Mouse (Mus musculus) urinary bladder, adult 2 months (tissue): ENCODE results near the gene Mt4. TPM values are rescaled to one million over a fixed set of nuclear protein-coding genes. Genes with fewer than 3 reads are reported as not detected.
A peak's percentile ranks its signal among the peaks of the same experiment; 100 is the strongest.

Experiments used
- DNase-seq: peaks from one replicate; pipeline ENCODE4 v3.0.0; 2022; ENCODE audit warnings: low spot score
- polyA plus RNA-seq: library from polyadenylated mRNA; depleted of rRNA; stranded (reverse); fragments of >200 nt; gene quantifications from 2 replicates; pipeline ENCODE4 v1.2.3, GENCODE M21; 2012; rRNA removed

The Mt4 gene
- polyA plus RNA-seq, 1 experiment: not detected

DNA sequence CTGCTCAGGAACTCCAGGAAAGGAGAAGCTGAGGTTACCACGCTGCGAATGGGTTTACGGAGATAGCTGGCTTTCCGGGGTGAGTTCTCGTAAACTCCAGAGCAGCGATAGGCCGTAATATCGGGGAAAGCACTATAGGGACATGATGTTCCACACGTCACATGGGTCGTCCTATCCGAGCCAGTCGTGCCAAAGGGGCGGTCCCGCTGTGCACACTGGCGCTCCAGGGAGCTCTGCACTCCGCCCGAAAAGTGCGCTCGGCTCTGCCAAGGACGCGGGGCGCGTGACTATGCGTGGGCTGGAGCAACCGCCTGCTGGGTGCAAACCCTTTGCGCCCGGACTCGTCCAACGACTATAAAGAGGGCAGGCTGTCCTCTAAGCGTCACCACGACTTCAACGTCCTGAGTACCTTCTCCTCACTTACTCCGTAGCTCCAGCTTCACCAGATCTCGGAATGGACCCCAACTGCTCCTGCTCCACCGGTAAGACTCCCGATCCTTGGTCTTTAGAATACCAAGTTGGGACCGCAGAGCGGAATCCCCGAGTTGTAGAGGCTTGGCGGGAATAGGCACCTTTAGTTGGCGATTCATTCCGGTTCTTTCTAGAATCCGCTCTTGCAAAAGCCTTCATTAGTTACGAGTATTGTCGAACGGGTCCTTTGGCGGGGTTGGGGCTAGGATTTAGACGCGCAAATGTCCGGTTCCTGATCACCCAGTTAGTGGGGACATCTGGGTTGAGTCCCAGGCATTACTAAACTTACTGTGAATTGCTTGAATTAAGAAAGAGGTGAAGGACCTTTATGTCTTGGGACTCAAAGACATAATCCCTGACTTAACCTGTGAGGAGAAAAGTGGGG is 42.1 kb downstream of the Mt4 start, which contains the start of gene Mt1:
Mt1 (plus strand) TSS at position 226 of the 856 bp plus-strand sequence.
- peak; percentile 77 for DNase-seq

DNA sequence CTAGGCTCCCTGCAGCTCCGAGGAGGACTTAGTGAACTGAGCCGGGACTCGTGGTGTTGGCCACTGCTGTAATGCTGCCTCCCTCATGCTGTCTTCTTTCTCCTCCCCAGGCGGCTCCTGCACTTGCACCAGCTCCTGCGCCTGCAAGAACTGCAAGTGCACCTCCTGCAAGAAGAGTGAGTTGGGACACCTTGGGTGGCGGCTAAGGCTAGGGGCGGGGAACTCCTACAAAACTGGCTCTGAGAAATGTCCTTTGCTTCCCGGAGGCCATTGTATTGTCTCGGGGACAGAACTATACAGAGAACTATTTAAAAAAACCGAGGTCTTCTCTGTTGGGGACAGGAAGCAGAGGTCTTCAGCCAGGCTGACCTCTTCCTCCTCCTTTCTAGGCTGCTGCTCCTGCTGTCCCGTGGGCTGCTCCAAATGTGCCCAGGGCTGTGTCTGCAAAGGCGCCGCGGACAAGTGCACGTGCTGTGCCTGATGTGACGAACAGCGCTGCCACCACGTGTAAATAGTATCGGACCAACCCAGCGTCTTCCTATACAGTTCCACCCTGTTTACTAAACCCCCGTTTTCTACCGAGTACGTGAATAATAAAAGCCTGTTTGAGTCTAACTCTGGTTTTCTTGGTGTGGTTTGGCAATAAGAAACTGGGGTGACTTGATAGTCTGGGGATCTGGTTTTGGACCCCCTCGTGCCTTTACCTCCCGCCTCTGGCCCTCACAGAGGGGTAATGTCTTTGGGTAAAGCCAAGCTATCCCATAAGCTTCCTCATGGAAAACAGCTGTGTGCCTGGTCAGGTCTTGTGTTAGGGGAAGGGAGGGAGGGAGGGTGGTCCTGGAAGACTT is 42.9 kb downstream of the Mt4 start:
- no peak for DNase-seq

DNA sequence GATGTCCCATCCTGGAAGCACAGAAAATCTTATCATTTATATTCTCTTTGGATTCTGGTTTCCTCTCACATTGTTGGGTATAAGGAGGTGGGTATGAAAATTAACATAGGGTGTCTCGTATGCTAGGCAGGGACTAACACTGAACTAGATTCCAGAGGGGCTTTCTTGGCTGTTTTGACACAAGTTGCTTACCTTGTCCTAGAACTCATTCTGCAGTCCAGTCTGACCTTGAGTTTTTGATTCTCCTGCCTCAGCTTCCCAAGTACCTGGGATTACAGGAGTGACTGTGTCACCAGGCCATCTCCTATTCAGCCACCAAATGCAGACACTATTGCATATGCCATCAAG is 43.5 kb downstream of the Mt4 start:
- no peak for DNase-seq

DNA sequence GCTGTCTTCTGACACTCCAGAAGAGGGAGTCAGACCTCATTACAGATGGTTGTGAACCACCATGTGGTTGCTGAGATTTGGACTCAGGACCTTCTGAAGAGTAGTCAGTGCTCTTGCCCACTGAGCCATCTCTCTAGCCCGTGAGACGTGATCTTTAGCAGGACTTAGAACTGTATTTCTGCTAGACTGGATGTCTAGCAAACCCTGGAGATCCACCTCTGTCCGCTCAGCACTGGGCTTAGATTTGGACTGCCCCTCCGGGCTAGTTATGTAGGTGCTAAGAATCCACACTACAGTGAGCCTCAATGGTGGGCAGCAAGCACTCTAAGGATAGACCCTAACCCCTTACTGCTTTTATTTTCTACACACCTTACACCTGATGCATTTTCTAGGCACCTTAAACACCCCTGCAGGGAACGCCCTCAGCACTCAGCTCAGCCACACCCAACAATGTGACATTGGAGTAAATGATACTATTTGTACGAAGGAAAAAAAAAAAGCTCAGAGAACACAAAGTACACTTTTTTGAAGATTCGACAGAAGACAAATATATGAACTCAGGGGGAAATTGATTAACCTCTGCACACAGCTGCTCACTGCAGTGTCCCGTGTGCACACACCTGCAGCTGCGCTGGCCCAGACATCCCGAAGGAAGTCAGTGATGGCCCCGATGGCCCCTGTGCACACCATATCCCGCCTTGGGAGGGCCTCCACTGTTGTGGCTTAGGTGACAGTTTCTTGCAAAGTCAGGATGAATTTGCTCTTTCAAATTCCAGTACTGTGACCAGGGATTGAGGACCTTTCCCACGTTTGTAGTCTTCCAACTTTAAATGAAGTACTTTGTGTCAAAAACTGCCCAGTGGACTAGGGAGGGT is 45.3 kb downstream of the Mt4 start:
- DNase-seq: no peak

DNA sequence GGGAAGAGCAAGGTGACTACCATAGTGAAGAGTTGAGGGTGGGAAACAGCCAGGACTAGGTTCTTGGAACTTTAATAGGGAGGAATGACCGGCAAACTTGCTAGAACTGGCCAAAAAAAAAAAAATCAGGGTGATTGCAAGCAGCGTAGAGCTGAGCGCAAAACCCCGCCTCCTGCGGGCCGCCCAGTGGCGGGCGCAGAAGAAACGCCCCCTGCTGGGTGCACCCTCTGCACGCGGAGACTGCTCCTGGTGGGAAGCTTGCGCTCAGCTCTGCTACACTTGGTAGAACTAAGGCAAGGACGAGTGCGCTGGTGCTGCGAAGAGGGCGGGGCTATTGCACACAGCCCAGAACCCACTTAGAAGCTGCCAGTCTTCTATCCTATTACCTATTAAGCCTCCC is 46.1 kb downstream of the Mt4 start:
- DNase-seq: peak; percentile 58

DNA sequence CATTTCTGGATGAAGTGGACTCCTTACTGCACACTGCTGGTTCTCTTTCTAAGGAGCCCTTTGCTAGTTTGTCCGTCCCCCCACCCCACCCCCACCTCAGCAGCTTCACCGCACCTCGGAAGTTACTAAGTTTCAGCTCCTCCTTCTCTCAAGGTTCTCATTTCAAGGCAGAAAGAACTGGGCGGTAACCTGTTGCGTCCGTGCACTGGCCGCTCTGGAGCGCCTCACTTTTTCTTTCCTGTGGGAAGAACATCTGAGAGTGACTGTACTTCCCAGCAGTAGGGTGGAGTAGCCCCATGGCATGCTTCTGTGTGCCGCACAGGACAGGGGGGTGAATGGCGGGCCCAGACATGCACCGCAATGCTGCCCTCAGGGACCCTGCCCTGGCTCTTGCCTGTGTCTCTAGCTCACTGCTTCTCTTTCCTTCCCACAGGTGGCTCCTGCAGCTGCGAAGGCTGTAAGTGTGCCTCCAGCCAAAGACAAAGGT is 47.4 kb downstream of the Mt4 start:
- no peak for DNase-seq

DNA sequence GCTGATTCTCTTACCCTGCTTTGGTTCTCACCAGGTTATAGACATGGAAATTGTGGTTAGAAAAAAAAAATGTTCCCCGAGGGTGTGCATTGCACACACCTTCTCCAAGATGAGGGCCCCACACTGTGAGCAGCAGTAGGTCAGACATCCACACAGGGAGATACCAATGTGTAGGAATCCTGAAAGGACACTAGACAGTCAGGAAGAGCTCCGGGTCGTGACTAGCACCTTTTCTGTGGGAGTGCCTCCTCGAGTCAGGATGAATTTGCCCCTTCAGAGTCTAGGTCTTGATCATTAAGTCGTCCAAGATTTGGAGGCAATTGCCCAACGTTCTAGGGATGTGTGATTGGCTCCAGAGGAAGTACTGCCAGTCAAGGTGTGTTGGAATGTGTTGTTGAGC is 48.8 kb downstream of the Mt4 start:
- DNase-seq: no peak

DNA sequence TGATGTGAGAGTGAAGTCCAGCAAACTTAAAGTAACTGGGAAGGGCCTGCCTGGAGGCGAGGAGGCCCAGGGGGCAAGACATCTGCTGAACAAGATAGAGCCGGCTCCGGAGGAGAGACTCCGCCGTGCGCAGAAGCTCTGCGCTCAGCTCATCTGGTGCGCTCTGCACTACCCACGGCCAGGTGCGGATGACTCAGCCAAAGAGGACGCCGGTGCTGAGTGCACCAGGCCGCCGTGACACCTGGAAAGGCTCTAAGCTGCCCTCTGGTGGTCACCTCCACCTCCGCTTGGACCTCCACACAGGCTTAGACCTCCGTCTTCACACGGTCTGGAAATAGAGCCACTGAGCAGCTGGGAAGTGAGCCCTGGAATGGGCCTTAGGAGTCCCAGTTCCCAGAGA is 49.5 kb downstream of the Mt4 start:
- DNase-seq: peak; percentile 65

DNA sequence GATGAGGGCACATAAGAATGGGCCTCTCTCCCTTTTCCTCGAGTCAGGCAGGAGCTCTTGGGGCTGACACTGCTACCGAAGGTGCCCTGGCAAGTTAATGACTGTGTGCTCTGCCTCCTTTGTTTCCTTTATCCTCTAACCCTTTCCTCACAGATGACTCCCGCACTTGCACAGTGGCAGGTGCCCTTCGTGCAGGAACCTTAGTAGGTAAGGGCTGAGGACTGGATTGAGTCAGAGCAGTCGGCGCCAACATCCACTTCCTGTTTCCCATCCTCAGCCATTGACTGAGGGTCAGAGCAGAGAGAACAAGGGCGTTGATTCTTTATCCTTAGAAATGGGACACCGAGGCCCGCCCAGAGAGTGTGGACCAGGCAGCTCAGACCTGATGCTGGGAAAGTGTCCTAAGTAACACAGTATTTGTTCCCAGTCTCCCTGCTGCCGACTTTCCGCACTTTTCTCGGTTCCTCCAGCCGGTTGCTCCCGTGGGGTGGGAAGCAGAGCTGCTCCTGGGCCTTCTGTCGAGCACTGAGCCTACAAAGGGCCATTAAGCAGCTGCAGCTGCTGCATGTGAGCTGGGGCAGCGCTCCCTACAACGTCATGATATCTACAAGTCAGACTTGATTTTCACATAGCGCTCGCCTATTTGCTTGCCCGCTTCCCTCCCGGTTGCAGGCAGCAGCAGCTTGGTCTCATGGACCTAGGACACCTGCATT is 50.4 kb downstream of the Mt4 start:
- DNase-seq: no peak

Other genes starting within 250 kb of the Mt4 start
- gene Amfr, start 124.4 kb upstream of the Mt4 start, polyA plus RNA-seq: 83.0 and 90.3 TPM in 2 replicates
- 28.9 and 30.5 TPM in 2 replicates for gene Nudt21, start 100.2 kb upstream of the Mt4 start, polyA plus RNA-seq
- 15.7 and 15.9 TPM in 2 replicates for gene Ogfod1, start 100.0 kb upstream of the Mt4 start, polyA plus RNA-seq
- 28.8 and 31.8 TPM in 2 replicates for gene Bbs2, start 38.3 kb upstream of the Mt4 start, polyA plus RNA-seq
- gene Mt3, start 15.4 kb downstream of the Mt4 start, polyA plus RNA-seq: 1.6 and 3.5 TPM in 2 replicates
- 100.0 and 101 TPM in 2 replicates for gene Mt2, start 35.5 kb downstream of the Mt4 start, polyA plus RNA-seq
- gene Mt1, start 41.9 kb downstream of the Mt4 start, polyA plus RNA-seq: 256 and 257 TPM in 2 replicates
- 32.1 and 36.8 TPM in 2 replicates for gene Nup93, start 77.4 kb downstream of the Mt4 start, polyA plus RNA-seq
- gene Slc12a3, start 192.0 kb downstream of the Mt4 start, polyA plus RNA-seq: 0.21 TPM in 2 replicates
- gene Herpud1, start 249.2 kb downstream of the Mt4 start, polyA plus RNA-seq: 325 and 330 TPM in 2 replicates